Mouse (Mus musculus): ENCODE data around the gene Gstt2. TPM values are rescaled to one million over a fixed set of nuclear protein-coding genes. Genes with fewer than 3 reads are reported as not detected.

Gstt2 gene
- polyA plus RNA-seq, 1 experiment from 2014 or later, result 6.0 TPM

- Histone ChIP-seq H3K4me3 (ENCODE audit: low read depth, low read length) (no peak overlapping the region), H3K9ac (ENCODE audit: low read length) (no peak overlapping the region; the same call in 1 of the 2 replicates), H3K4me2 (ENCODE audit: low read length) (no peak overlapping the region), H3K27me3 (replicated peaks; ENCODE audit: control insufficient read depth, insufficient read depth, low read length) (no peaks in the 10 kb centered on the region), H3K9me3 (replicated peaks; ENCODE audit: control insufficient read depth, low read length) (no peaks in the 10 kb centered on the region), H3K27ac (ENCODE audit: low read depth, low read length) (no peak overlapping the region), H3K36me3 (ENCODE audit: control insufficient read depth, insufficient read depth, low read length) (peaks cover 16% of the 10 kb centered on the region), H3K4me1 (ENCODE audit: control insufficient read depth, insufficient read depth, low read length) (peaks cover 18% of the 10 kb centered on the region)
- 91% methylated on average over 3 of the region's 3 CpGs for WGBS
- no peak for ATAC-seq
- DNase-seq (ENCODE audit: low spot score), result no peak
Measured at GRCm38 (mm10) chr10:75856976-75857375, 19.8 kb upstream of the Gstt2 start.

GRCm38 (mm10) chr10:75856155-75856907 lies 19.1 kb upstream of the Gstt2 start:
- H3K27me3 ChIP-seq (replicated peaks; ENCODE audit: control insufficient read depth, insufficient read depth, low read length), result no peaks in the 10 kb centered on the region
- H3K9me3 ChIP-seq (replicated peaks; ENCODE audit: control insufficient read depth, low read length), result no peaks in the 10 kb centered on the region
- WGBS, result 83% methylated on average over 11 of the region's 11 CpGs
- peaks cover 18% of the 10 kb centered on the region for H3K4me1 ChIP-seq (ENCODE audit: control insufficient read depth, insufficient read depth, low read length)
- H3K4me3 ChIP-seq (ENCODE audit: low read depth, low read length), result no peak overlapping the region
- DNase-seq (ENCODE audit: low spot score) (no peak), ATAC-seq (no peak)
- no peak overlapping the region for H3K27ac ChIP-seq (ENCODE audit: low read depth, low read length)
- H3K36me3 ChIP-seq (ENCODE audit: control insufficient read depth, insufficient read depth, low read length), result peaks cover 16% of the 10 kb centered on the region
- no peak overlapping the region for H3K4me2 ChIP-seq (ENCODE audit: low read length)
- no peak overlapping the region for H3K9ac ChIP-seq (ENCODE audit: low read length)

GRCm38 (mm10) chr10:75855416-75855981 lies 18.3 kb upstream of the Gstt2 start:
- WGBS, result 91% methylated on average over 15 of the region's 15 CpGs
- H3K4me2 ChIP-seq (ENCODE audit: low read length), result no peak overlapping the region
- H3K27ac ChIP-seq (ENCODE audit: low read depth, low read length), result no peak overlapping the region
- peaks cover 11% of the 10 kb centered on the region for H3K4me1 ChIP-seq (ENCODE audit: control insufficient read depth, insufficient read depth, low read length)
- H3K27me3 ChIP-seq (replicated peaks; ENCODE audit: control insufficient read depth, insufficient read depth, low read length), result no peaks in the 10 kb centered on the region
- ATAC-seq (no peak), DNase-seq (ENCODE audit: low spot score) (no peak)
- no peak overlapping the region for H3K9ac ChIP-seq (ENCODE audit: low read length)
- no peaks in the 10 kb centered on the region for H3K9me3 ChIP-seq (replicated peaks; ENCODE audit: control insufficient read depth, low read length)
- H3K36me3 ChIP-seq (ENCODE audit: control insufficient read depth, insufficient read depth, low read length), result peaks cover 16% of the 10 kb centered on the region
- H3K4me3 ChIP-seq (ENCODE audit: low read depth, low read length), result no peak overlapping the region

- 79% methylated on average over 6 of the region's 6 CpGs for WGBS
Measured at GRCm38 (mm10) chr10:75854791-75855190, 17.6 kb upstream of the Gstt2 start.

GRCm38 (mm10) chr10:75854096-75854495 lies 16.9 kb upstream of the Gstt2 start:
- Histone ChIP-seq H3K9me3 (replicated peaks; ENCODE audit: control insufficient read depth, low read length) (no peaks in the 10 kb centered on the region), H3K4me1 (ENCODE audit: control insufficient read depth, insufficient read depth, low read length) (peaks cover 9% of the 10 kb centered on the region), H3K36me3 (ENCODE audit: control insufficient read depth, insufficient read depth, low read length) (peaks cover 16% of the 10 kb centered on the region), H3K4me2 (ENCODE audit: low read length) (no peak overlapping the region), H3K27me3 (replicated peaks; ENCODE audit: control insufficient read depth, insufficient read depth, low read length) (no peaks in the 10 kb centered on the region), H3K9ac (ENCODE audit: low read length) (no peak overlapping the region), H3K4me3 (ENCODE audit: low read depth, low read length) (no peak overlapping the region), H3K27ac (ENCODE audit: low read depth, low read length) (no peak overlapping the region; the same call in 1 of the 2 replicates)
- DNase-seq (ENCODE audit: low spot score) (no peak), ATAC-seq (0 out of 2 replicates have a peak, but pooled peaks have one; percentile 9)
- WGBS, result 51% methylated on average over 5 of the region's 5 CpGs

More at GRCm38 (mm10) chr10:75854791-75855190, 17.6 kb upstream of the Gstt2 start:
- Histone ChIP-seq H3K4me2 (ENCODE audit: low read length) (no peak overlapping the region), H3K9me3 (replicated peaks; ENCODE audit: control insufficient read depth, low read length) (no peaks in the 10 kb centered on the region), H3K27ac (ENCODE audit: low read depth, low read length) (no peak overlapping the region), H3K4me1 (ENCODE audit: control insufficient read depth, insufficient read depth, low read length) (peaks cover 9% of the 10 kb centered on the region), H3K9ac (ENCODE audit: low read length) (no peak overlapping the region), H3K36me3 (ENCODE audit: control insufficient read depth, insufficient read depth, low read length) (peaks cover 16% of the 10 kb centered on the region), H3K27me3 (replicated peaks; ENCODE audit: control insufficient read depth, insufficient read depth, low read length) (no peaks in the 10 kb centered on the region), H3K4me3 (ENCODE audit: low read depth, low read length) (no peak overlapping the region)
- DNase-seq (ENCODE audit: low spot score) (no peak), ATAC-seq (no peak)

GRCm38 (mm10) chr10:75853452-75853851 lies 16.2 kb upstream of the Gstt2 start:
- DNase-seq (ENCODE audit: low spot score) (peak; percentile 87), ATAC-seq (peak; percentile 67)
- no peaks in the 10 kb centered on the region for H3K9me3 ChIP-seq (replicated peaks; ENCODE audit: control insufficient read depth, low read length)
- no peak overlapping the region for H3K27ac ChIP-seq (ENCODE audit: low read depth, low read length)
- no peak overlapping the region for H3K4me3 ChIP-seq (ENCODE audit: low read depth, low read length)
- no peaks in the 10 kb centered on the region for H3K27me3 ChIP-seq (replicated peaks; ENCODE audit: control insufficient read depth, insufficient read depth, low read length)
- H3K9ac ChIP-seq (ENCODE audit: low read length), result no peak overlapping the region
- peaks cover 4% of the 10 kb centered on the region for H3K4me1 ChIP-seq (ENCODE audit: control insufficient read depth, insufficient read depth, low read length)
- 25% methylated on average over 10 of the region's 10 CpGs for WGBS
- peaks cover 16% of the 10 kb centered on the region for H3K36me3 ChIP-seq (ENCODE audit: control insufficient read depth, insufficient read depth, low read length)
- no peak overlapping the region for H3K4me2 ChIP-seq (ENCODE audit: low read length)

GRCm38 (mm10) chr10:75852539-75853125 lies 15.4 kb upstream of the Gstt2 start:
- Histone ChIP-seq H3K4me3 (ENCODE audit: low read depth, low read length) (no peak overlapping the region), H3K9me3 (replicated peaks; ENCODE audit: control insufficient read depth, low read length) (no peaks in the 10 kb centered on the region), H3K27ac (ENCODE audit: low read depth, low read length) (no peak overlapping the region), H3K9ac (ENCODE audit: low read length) (no peak overlapping the region), H3K36me3 (ENCODE audit: control insufficient read depth, insufficient read depth, low read length) (peaks cover 9% of the 10 kb centered on the region), H3K27me3 (replicated peaks; ENCODE audit: control insufficient read depth, insufficient read depth, low read length) (no peaks in the 10 kb centered on the region), H3K4me1 (ENCODE audit: control insufficient read depth, insufficient read depth, low read length) (no peaks in the 10 kb centered on the region), H3K4me2 (ENCODE audit: low read length) (no peak overlapping the region)
- DNase-seq (ENCODE audit: low spot score) (no peak), ATAC-seq (no peak)
- 94% methylated on average over 12 of the region's 12 CpGs for WGBS

- H3K27me3 ChIP-seq (replicated peaks; ENCODE audit: control insufficient read depth, insufficient read depth, low read length), result no peaks in the 10 kb centered on the region
- no peak overlapping the region for H3K27ac ChIP-seq (ENCODE audit: low read depth, low read length)
- H3K9ac ChIP-seq (ENCODE audit: low read length), result no peak overlapping the region
- no peaks in the 10 kb centered on the region for H3K36me3 ChIP-seq (ENCODE audit: control insufficient read depth, insufficient read depth, low read length)
- DNase-seq (ENCODE audit: low spot score) (no peak), ATAC-seq (no peak)
- no peaks in the 10 kb centered on the region for H3K9me3 ChIP-seq (replicated peaks; ENCODE audit: control insufficient read depth, low read length)
- no peak overlapping the region for H3K4me3 ChIP-seq (ENCODE audit: low read depth, low read length)
- 40% methylated on average over 3 of the region's 3 CpGs for WGBS
- H3K4me2 ChIP-seq (ENCODE audit: low read length), result no peak overlapping the region
- no peaks in the 10 kb centered on the region for H3K4me1 ChIP-seq (ENCODE audit: control insufficient read depth, insufficient read depth, low read length)
Measured at GRCm38 (mm10) chr10:75851681-75852080, 14.5 kb upstream of the Gstt2 start.

- no peak for DNase-seq (ENCODE audit: low spot score)
- ATAC-seq, result no peak
- H3K4me2 ChIP-seq (ENCODE audit: low read length), result no peak overlapping the region
- H3K9me3 ChIP-seq (replicated peaks; ENCODE audit: control insufficient read depth, low read length), result no peaks in the 10 kb centered on the region
- no peaks in the 10 kb centered on the region for H3K36me3 ChIP-seq (ENCODE audit: control insufficient read depth, insufficient read depth, low read length)
- no peak overlapping the region for H3K9ac ChIP-seq (ENCODE audit: low read length)
- 14% methylated on average over 6 of the region's 6 CpGs for WGBS
- no peak overlapping the region for H3K27ac ChIP-seq (ENCODE audit: low read depth, low read length)
- no peaks in the 10 kb centered on the region for H3K4me1 ChIP-seq (ENCODE audit: control insufficient read depth, insufficient read depth, low read length)
- no peak overlapping the region for H3K4me3 ChIP-seq (ENCODE audit: low read depth, low read length)
- no peaks in the 10 kb centered on the region for H3K27me3 ChIP-seq (replicated peaks; ENCODE audit: control insufficient read depth, insufficient read depth, low read length)
Measured at GRCm38 (mm10) chr10:75851076-75851475, 13.9 kb upstream of the Gstt2 start.

Measured in forebrain, embryonic 14.5 days (tissue).